Mouse (Mus musculus): ENCODE data around the gene Tomm7. TPM values are rescaled to one million over a fixed set of nuclear protein-coding genes. Genes with fewer than 3 reads are reported as not detected.
"Not testable (repeated sequence)": the region's sequence is repeated elsewhere in the genome, so short reads cannot be mapped to it uniquely, and the experiment has no call there.

Tomm7 gene
- total RNA-seq, 4 experiments from 2014 or later: 96.5 to 124 (median 111) TPM

- DNase-seq: not testable (repeated sequence)
These were observed 7.2 kb upstream of the Tomm7 start for GRCm38 (mm10) chr5:23851160-23851555.

GRCm38 (mm10) chr5:23850345-23851159 is 6.6 kb upstream of the Tomm7 start:
- DNase-seq: peak; percentile 85

DNA sequence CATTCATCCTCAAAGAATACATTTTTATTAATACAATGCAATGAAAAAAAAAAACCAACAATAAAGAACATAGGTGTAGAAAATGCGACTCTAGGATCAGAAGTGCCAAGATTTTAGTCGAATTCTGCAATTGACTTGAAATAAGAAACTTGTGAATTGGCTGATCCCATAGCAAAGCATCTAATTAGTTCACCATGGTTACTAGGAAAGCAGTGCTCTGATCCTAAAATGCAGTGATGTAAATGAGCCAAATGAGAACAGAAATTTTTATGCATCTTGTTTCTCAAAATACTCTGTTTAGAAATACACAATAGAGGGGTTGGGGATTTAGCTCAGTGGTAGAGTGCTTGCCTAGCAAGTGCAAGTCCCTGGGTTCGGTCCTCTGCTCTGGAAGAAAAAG is 1.2 kb upstream of the Tomm7 start:
- DNase-seq: no peak

DNA sequence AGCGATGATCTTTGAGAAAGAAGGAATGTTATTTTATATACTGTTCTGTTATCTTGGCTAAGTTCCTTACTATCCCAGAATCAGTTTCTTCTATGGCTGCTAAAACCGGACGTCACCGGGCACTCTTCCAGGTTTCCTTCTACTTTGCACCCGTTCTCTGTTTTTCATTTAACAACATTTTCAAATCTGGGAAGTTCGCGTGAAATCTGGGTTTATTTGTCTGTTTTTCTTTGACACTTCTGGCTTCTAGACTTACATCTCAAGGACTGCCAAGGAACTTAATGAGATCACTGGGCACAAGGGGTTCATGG is 525 bp upstream of the Tomm7 start:
- no peak for DNase-seq

GRCm38 (mm10) chr5:23838158-23838557 is 5.8 kb downstream of the Tomm7 start:
- DNase-seq: no peak

- DNase-seq: not testable (repeated sequence)
These were observed 8.3 kb downstream of the Tomm7 start for GRCm38 (mm10) chr5:23835691-23836090.

DNA sequence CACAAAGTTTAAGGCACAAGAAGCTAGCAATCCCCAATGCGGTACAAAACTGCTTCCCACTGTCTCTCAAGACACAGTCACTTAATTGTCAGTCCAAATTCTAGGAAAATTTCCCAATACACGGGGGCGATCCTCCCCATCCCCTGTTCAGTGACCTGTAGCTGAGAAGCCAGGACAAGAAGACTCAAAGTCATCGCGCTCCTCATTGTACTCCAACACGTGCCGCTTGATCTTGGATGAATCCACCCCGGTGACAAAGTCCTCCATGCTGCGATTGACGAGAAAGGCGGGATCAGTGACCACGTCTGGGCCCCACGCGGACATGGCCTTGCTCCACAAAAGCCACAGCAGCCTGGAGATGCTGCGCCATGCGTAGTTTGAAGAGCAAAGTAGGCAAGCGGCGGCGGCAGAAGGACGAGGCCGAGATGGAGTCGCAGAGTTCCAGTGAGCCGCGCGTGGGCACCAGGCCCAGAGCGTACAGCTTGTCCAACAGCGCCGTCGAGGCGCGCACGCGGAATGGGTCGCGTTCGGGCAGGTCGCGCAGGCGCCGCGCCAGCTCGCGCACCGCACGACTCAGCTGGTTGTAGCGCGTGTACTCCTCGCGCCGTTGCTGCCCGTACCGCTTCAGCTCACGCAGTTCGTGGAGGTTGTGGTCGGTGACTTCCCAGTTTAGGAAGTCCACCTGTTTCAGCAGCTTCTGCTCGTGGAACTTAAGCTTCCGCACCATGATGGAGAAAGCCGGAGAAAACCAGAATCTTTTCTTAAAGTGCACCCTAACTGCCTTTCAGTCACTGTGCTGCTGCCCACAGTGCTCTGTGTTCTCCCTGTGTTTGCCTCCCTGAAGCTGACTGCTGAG is 12.8 kb downstream of the Tomm7 start:
- no peak for DNase-seq

GRCm38 (mm10) chr5:23826321-23827004 is 17.5 kb downstream of the Tomm7 start:
- DNase-seq: no peak

- DNase-seq: no peak
These were observed 19.7 kb downstream of the Tomm7 start for GRCm38 (mm10) chr5:23824171-23824733.

GRCm38 (mm10) chr5:23822306-23822705 is 21.7 kb downstream of the Tomm7 start:
- no peak for DNase-seq

- no peak for DNase-seq
These were observed 27.3 kb downstream of the Tomm7 start for GRCm38 (mm10) chr5:23816681-23817080.

- no peak for DNase-seq
These were observed 29.1 kb downstream of the Tomm7 start for GRCm38 (mm10) chr5:23814841-23815240.

- no peak for DNase-seq
These were observed 51.2 kb downstream of the Tomm7 start for GRCm38 (mm10) chr5:23792726-23793125.

DNA sequence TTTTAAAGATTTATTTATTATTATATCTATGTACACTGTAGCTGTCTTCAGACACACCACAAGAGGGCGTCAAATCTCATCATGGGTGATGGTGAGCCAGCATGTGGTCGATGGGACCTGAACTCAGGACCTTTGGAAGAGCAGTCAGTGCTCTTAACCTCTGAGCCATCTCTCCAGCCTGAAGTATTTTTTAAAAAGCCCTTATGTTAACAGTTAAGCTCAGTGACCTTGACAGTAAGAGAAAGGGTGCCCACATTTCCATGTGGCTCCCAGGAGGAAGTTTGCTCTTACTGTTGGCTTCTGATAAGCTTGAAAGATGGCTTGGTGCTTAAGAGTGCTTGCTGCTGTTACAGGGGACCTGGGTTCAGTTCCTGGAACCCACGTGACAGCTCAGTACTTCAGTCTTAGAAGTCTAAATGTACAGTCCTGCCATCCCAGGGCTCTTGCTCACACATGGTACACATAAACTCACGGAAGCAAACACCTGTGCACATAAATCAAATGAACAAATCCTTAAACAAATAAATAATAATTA is 54.8 kb downstream of the Tomm7 start:
- DNase-seq: no peak

Other genes starting within 250 kb of the Tomm7 start
- 10 to 100 TPM; 59.9 to 75.7 (median 66.8) TPM for gene Srpk2, start 159.5 kb downstream of the Tomm7 start, total RNA-seq (2022)
- 10 to 100 TPM; 18.3 to 24.3 (median 22.8) TPM for gene Pus7, start 60.5 kb downstream of the Tomm7 start, total RNA-seq (2022)
- gene Rint1, start 56.5 kb downstream of the Tomm7 start, total RNA-seq (2022): 10 to 100 TPM; 21.9 to 26.4 (median 24.3) TPM
- 100 to 1,000 TPM in 2 of 4 experiments, 10 to 100 TPM in 2; 71.3 to 124 (median 96.4) TPM for gene Fam126a, start 186.5 kb upstream of the Tomm7 start, total RNA-seq (2022)

Measured in adrenal gland, adult 8-10 months (tissue).